9 mouse cellular contexts compared by ENCODE assay signal in genomic region chr13:56612331-56612730, GRCm38 (mm10). TPM values are rescaled to one million over a fixed set of nuclear protein-coding genes. Genes with fewer than 3 reads are reported as not detected.
DNase-seq lines count a peak whose midpoint lies in the region; ATAC-seq and TF ChIP-seq lines count a peak whose summit lies in the region.
"Had no signal": no experiment of that assay in that cellular context is flagged by ENCODE, and none has a peak within 500 bp of the region (broad histone marks: within the 10 kb centered on the region; RNA-seq: fewer than 3 reads in every experiment).

No protein-coding gene starts in this region.

- no peaks in the 10 kb centered on the region for H3K79me2 ChIP-seq in liver, adult 2 months (ENCODE audit: control insufficient read depth, insufficient read depth, low read length)
- H3K79me2 ChIP-seq in myocyte (ENCODE audit: control insufficient read depth, insufficient read depth) = no peaks in the 10 kb centered on the region

- H3K4me1 ChIP-seq in liver, adult 2 months (ENCODE audit: control insufficient read depth, insufficient read depth, low read length) = peaks cover 3% of the 10 kb centered on the region; the same call in 1 of the 2 replicates
- peaks cover 30% of the 10 kb centered on the region for H3K4me1 ChIP-seq in liver, embryonic 11.5 days (replicated peaks; ENCODE audit: control insufficient read depth, insufficient read depth, low read length)
- H3K4me1 ChIP-seq in heart, embryonic 13.5 days = peaks cover 74% of the 10 kb centered on the region

- TF ChIP-seq CTCF in liver, adult 2 months (IDR thresholded peaks at IDR 0.05; ENCODE audit: low read depth, low read length) = no peak

- no peak overlapping the region for H3K4me2 ChIP-seq in liver, embryonic 11.5 days
- peak overlapping the region; percentile 99 for H3K4me2 ChIP-seq in heart, embryonic 13.5 days
- H3K4me2 ChIP-seq in myocyte (ENCODE audit: low read depth) = peak overlapping the region; percentile 30

- peaks cover 15% of the 10 kb centered on the region for H3K27me3 ChIP-seq in liver, adult 2 months (ENCODE audit: control insufficient read depth, insufficient read depth, low read length)
- peaks cover 19% of the 10 kb centered on the region for H3K27me3 ChIP-seq in liver, embryonic 11.5 days (replicated peaks; ENCODE audit: control insufficient read depth, insufficient read depth, low read length)
- H3K27me3 ChIP-seq in heart, embryonic 13.5 days (replicated peaks) = peaks cover 31% of the 10 kb centered on the region
- H3K27me3 ChIP-seq in myocyte (ENCODE audit: control insufficient read depth, insufficient read depth, insufficient read length) = no peaks in the 10 kb centered on the region

- no peak for TF ChIP-seq POLR2A in liver, adult 2 months (IDR thresholded peaks at IDR 0.05; ENCODE audit: extremely low read depth, insufficient read depth, low read length)
- TF ChIP-seq POLR2A in myocyte (IDR thresholded peaks at IDR 0.05; ENCODE audit: insufficient read length, low read depth) = no peak

- H3K36me3 ChIP-seq in liver, adult 2 months (ENCODE audit: control insufficient read depth, insufficient read depth, low read length) = no peaks in the 10 kb centered on the region
- H3K36me3 ChIP-seq in liver, embryonic 11.5 days (ENCODE audit: control insufficient read depth, insufficient read depth, low read length) = no peaks in the 10 kb centered on the region
- H3K36me3 ChIP-seq in heart, embryonic 13.5 days = 0 out of 2 replicates have a peak, but pooled peaks cover 12% of the 10 kb centered on the region
- no peaks in the 10 kb centered on the region for H3K36me3 ChIP-seq in myocyte (ENCODE audit: control insufficient read depth, insufficient read depth)

- H3K9me3 ChIP-seq in liver, embryonic 11.5 days (ENCODE audit: control insufficient read depth, low read length) = no peaks in the 10 kb centered on the region
- H3K9me3 ChIP-seq in heart, embryonic 13.5 days = no peaks in the 10 kb centered on the region

- no peak overlapping the region for H3K4me3 ChIP-seq in liver, adult 2 months (ENCODE audit: insufficient read depth, low read depth, low read length)
- H3K4me3 ChIP-seq in liver, embryonic 11.5 days (ENCODE audit: low read depth, low read length) = no peak overlapping the region
- peak overlapping the region; percentile 62 for H3K4me3 ChIP-seq in heart, embryonic 13.5 days
- no peak overlapping the region for H3K4me3 ChIP-seq in myocyte

- WGBS in liver, adult 2 months = 65% methylated on average over 10 of the region's 10 CpGs
- 41% methylated on average over 10 of the region's 10 CpGs for WGBS in liver, embryonic 11.5 days
- 25% methylated on average over 10 of the region's 10 CpGs for WGBS in heart, embryonic 13.5 days

- ATAC-seq in liver, embryonic 11.5 days (replicated peaks; ENCODE audit: low FRiP score) = no peak
- no peak for ATAC-seq in heart, embryonic 13.5 days (ENCODE audit: extremely low read depth, insufficient number of reproducible peaks, low FRiP score, low TSS enrichment)
- no peak for ATAC-seq in megakaryocyte-erythroid progenitor cell, adult 5-6 weeks (replicated peaks; ENCODE audit: low FRiP score, low TSS enrichment, poor library complexity, severe bottlenecking)

- H3ac ChIP-seq in myocyte (ENCODE audit: control insufficient read depth, insufficient read length) = no peak overlapping the region

- no peak overlapping the region for H3K9ac ChIP-seq in liver, adult 2 months (ENCODE audit: low read depth, low read length)
- H3K9ac ChIP-seq in liver, embryonic 11.5 days (ENCODE audit: low read depth, low read length) = no peak overlapping the region
- peak overlapping the region; percentile 41 for H3K9ac ChIP-seq in heart, embryonic 13.5 days

- DNase-seq in liver, adult 2 months (ENCODE audit: extremely low read depth, low read depth, low spot score) = no peak
- no peak for DNase-seq in liver, embryonic 11.5 days (ENCODE audit: low spot score)
- DNase-seq in embryo, embryonic 11 days = peak; percentile 61
- no peak for DNase-seq in frontal cortex, postnatal 10 days (ENCODE audit: low spot score in 2 of 2)
- DNase-seq in spleen, postnatal 4 days (ENCODE audit: low spot score in 2 of 2) = no peak
- DNase-seq: cerebellum, adult 8-10 months had no signal

- peak overlapping the region; percentile 26; the same call in 1 of the 2 replicates for H3K27ac ChIP-seq in liver, adult 2 months (replicated peaks; ENCODE audit: insufficient read depth, low read depth, low read length)
- no peak overlapping the region for H3K27ac ChIP-seq in liver, embryonic 11.5 days (ENCODE audit: low read depth, low read length)
- H3K27ac ChIP-seq in heart, embryonic 13.5 days (replicated peaks) = peak overlapping the region; percentile 37; the same call in 1 of the 2 replicates

TF ChIP-seq in myocyte, 11 proteins besides CTCF, POLR2A, EP300 and RAD21:
- TF ChIP-seq POLR2AphosphoS2 (IDR thresholded peaks at IDR 0.05; ENCODE audit: insufficient read length, low read depth) = no peak
- no peak for TF ChIP-seq CEBPB (IDR thresholded peaks at IDR 0.05; ENCODE audit: insufficient read depth, poor library complexity, severe bottlenecking)
- TF ChIP-seq MYOD1 (IDR thresholded peaks at IDR 0.05; ENCODE audit: control insufficient read depth in 1 of 3, insufficient read length in 2 of 3, low read depth in 2 of 3) = no peak
- TF ChIP-seq SRF (IDR thresholded peaks at IDR 0.05; ENCODE audit: control insufficient read depth, insufficient read length, low read depth) = no peak
- TF ChIP-seq MYOG (IDR thresholded peaks at IDR 0.05; ENCODE audit: control insufficient read depth in 1 of 3, insufficient read depth in 1 of 3, insufficient read length in 2 of 3, low read depth in 2 of 3) = no peak

RNA-seq across cellular contexts. Expression of gene Tgfbi, which starts 3.0 kb away (rescaled TPM):
- 34.3 and 39.3 TPM in 2 replicates for total RNA-seq in liver, adult 2 months (2014; rRNA removed)
- 23.3 and 27.2 TPM in 2 replicates for polyA plus RNA-seq in liver, adult 2 months (2012; rRNA removed)
- 27.6 and 28.2 TPM in 2 replicates for polyA plus RNA-seq in liver, embryonic 11.5 days (2014; fragmentation: Nextera tagmentation; extraction: Ambion mirVana)
- 59.4 and 64.5 TPM in 2 replicates for polyA plus RNA-seq in heart, embryonic 13.5 days (2015; fragmentation: Nextera tagmentation; extraction: Ambion mirVana)
- polyA plus RNA-seq in myocyte (2012; fragmentation: generic; extraction: Trizol) = 1.8 TPM
- total RNA-seq in megakaryocyte-erythroid progenitor cell, adult 5-6 weeks (2014; fragmentation: Nextera tagmentation) = 0.28 TPM in 1 of 2 replicates, not detected in the other
- total RNA-seq in megakaryocyte-erythroid progenitor cell, adult 5-6 weeks (2017) = 0.72 and 1.5 TPM in 2 replicates
